Mouse (Mus musculus) MEL (cell line): ENCODE measurements around the gene Dgkg. TPM values are rescaled to one million over a fixed set of nuclear protein-coding genes. Genes with fewer than 3 reads are reported as not detected.

Source experiments
- DNase-seq: peaks from one replicate; pipeline ENCODE4 v3.0.0; 2011; ENCODE audit warnings: low read depth, low spot score
- H3K27ac ChIP-seq: 2 replicates; pipeline ENCODE4 v1.5.1; 2012; ENCODE audit warnings: low read depth, mild to moderate bottlenecking, control low read depth, low read length, moderate library complexity; ENCODE audit not compliant: control insufficient read depth
- H3K27me3 ChIP-seq, 2 experiments: fragments of 150-350 bp in 1 of 2; sonication (generic) in 1 of 2; 2 replicates each; pipeline ENCODE4 v1.6.1; 2012; ENCODE audit warnings: low read length in 2 of 2, mild to moderate bottlenecking in 2 of 2, improper control_type of control experiment in 1 of 2, moderate library complexity in 1 of 2; ENCODE audit not compliant: insufficient read depth in 2 of 2, control insufficient read depth in 1 of 2
- H3K36me3 ChIP-seq, 2 experiments: 2 replicates each; pipeline ENCODE4 v1.6.1; 2012 to 2014; ENCODE audit warnings: low read length in 2 of 2, improper control_type of control experiment in 1 of 2, inconsistent platforms in 1 of 2, mild to moderate bottlenecking in 1 of 2; ENCODE audit not compliant: insufficient read depth in 2 of 2, control insufficient read depth in 1 of 2
- H3K4me1 ChIP-seq, 2 experiments: fragments of 150-350 bp in 1 of 2; sonication (generic) in 1 of 2; 2 replicates each; pipeline ENCODE4 v1.6.1; 2012; ENCODE audit warnings: low read length in 2 of 2, improper control_type of control experiment in 1 of 2, mild to moderate bottlenecking in 1 of 2; ENCODE audit not compliant: insufficient read depth in 2 of 2, control insufficient read depth in 1 of 2
- H3K4me3 ChIP-seq, 2 experiments: fragments of 150-350 bp in 1 of 2; sonication (generic) in 1 of 2; 2 replicates each; pipeline ENCODE4 v1.5.1; 2012; ENCODE audit warnings: low read depth in 2 of 2, low read length in 2 of 2, mild to moderate bottlenecking in 2 of 2, moderate library complexity in 2 of 2, control low read depth in 1 of 2, improper control_type of control experiment in 1 of 2; ENCODE audit not compliant: control insufficient read depth in 1 of 2, insufficient read depth in 1 of 2
- H3K79me2 ChIP-seq: 2 replicates; pipeline ENCODE4 v1.6.1; 2012; ENCODE audit warnings: mild to moderate bottlenecking, low read length, moderate library complexity; ENCODE audit not compliant: control insufficient read depth, poor library complexity, insufficient read depth
- H3K9ac ChIP-seq: 2 replicates; pipeline ENCODE4 v1.6.1; 2012; ENCODE audit warnings: low read depth, mild to moderate bottlenecking, control low read depth, low read length, moderate library complexity; ENCODE audit not compliant: control insufficient read depth, poor library complexity, severe bottlenecking
- H3K9me3 ChIP-seq: fragments of 150-350 bp; sonication (generic); replicated peaks from 2 replicates; pipeline ENCODE4 v1.6.1; 2012; ENCODE audit warnings: mild to moderate bottlenecking, low read length, improper control_type of control experiment, moderate library complexity; ENCODE audit not compliant: insufficient read depth
- CHD2 ChIP-seq: IDR thresholded peaks from 2 replicates; pipeline ENCODE4 v1.6.1; 2011; ENCODE audit warnings: low read length, improper control_type of control experiment
- EP300 ChIP-seq, 2 experiments: IDR thresholded peaks; 2 replicates each; pipeline ENCODE4 v1.6.1; 2011; ENCODE audit warnings: improper control_type of control experiment in 2 of 2, low read length in 2 of 2, low read depth in 1 of 2, mild to moderate bottlenecking in 1 of 2
- ETS1 ChIP-seq: IDR thresholded peaks from 2 replicates; pipeline ENCODE4 v1.6.1; 2012; ENCODE audit warnings: low read depth, mild to moderate bottlenecking, inconsistent platforms, low read length, improper control_type of control experiment, moderate library complexity
- GATA1 ChIP-seq: IDR thresholded peaks from 2 replicates; pipeline ENCODE4 v1.6.1; 2011; ENCODE audit warnings: low read depth, low read length, improper control_type of control experiment
- JUND ChIP-seq: IDR thresholded peaks from 2 replicates; pipeline ENCODE4 v1.6.1; 2011; ENCODE audit warnings: low read depth, mild to moderate bottlenecking, improper control_type of control experiment, low read length
- MAFK ChIP-seq: IDR thresholded peaks from 2 replicates; pipeline ENCODE4 v1.6.1; 2011; ENCODE audit warnings: low read depth, mild to moderate bottlenecking, low read length, improper control_type of control experiment, borderline replicate concordance
- MEF2A ChIP-seq: IDR thresholded peaks from 2 replicates; pipeline ENCODE4 v1.6.1; 2014; ENCODE audit warnings: low read depth, mild to moderate bottlenecking, inconsistent platforms, low read length, improper control_type of control experiment; ENCODE audit not compliant: poor library complexity, insufficient replicate concordance, severe bottlenecking; ENCODE audit errors: extremely low read depth
- MYC ChIP-seq: IDR thresholded peaks from 2 replicates; pipeline ENCODE4 v1.6.1; 2011; ENCODE audit warnings: low read depth, mild to moderate bottlenecking, low read length, improper control_type of control experiment, moderate library complexity
- RCOR1 ChIP-seq: IDR thresholded peaks from 2 replicates; pipeline ENCODE4 v1.6.1; 2012; ENCODE audit warnings: low read depth, mild to moderate bottlenecking, inconsistent platforms, low read length, improper control_type of control experiment
- SIN3A ChIP-seq: IDR thresholded peaks from 2 replicates; pipeline ENCODE4 v1.6.1; 2012; ENCODE audit warnings: low read length, improper control_type of control experiment, inconsistent platforms
- UBTF ChIP-seq: IDR thresholded peaks from 2 replicates; pipeline ENCODE4 v1.6.1; 2012; ENCODE audit warnings: low read depth, mild to moderate bottlenecking, inconsistent platforms, low read length, improper control_type of control experiment, moderate library complexity, borderline replicate concordance; ENCODE audit not compliant: insufficient read depth
- USF1 ChIP-seq: IDR thresholded peaks from 2 replicates; pipeline ENCODE4 v1.6.1; 2014; ENCODE audit warnings: low read depth, mild to moderate bottlenecking, inconsistent platforms, low read length, improper control_type of control experiment, moderate library complexity
- USF2 ChIP-seq, 2 experiments: IDR thresholded peaks; 2 replicates each; pipeline ENCODE4 v1.6.1; 2011 to 2012; ENCODE audit warnings: improper control_type of control experiment in 2 of 2, low read length in 2 of 2, borderline replicate concordance in 1 of 2, inconsistent platforms in 1 of 2, low read depth in 1 of 2, mild to moderate bottlenecking in 1 of 2; ENCODE audit not compliant: insufficient read depth in 1 of 2
- ZC3H11A ChIP-seq: IDR thresholded peaks from 2 replicates; pipeline ENCODE4 v1.6.1; 2012; ENCODE audit warnings: low read depth, mild to moderate bottlenecking, inconsistent platforms, low read length, improper control_type of control experiment
- ZKSCAN1 ChIP-seq: IDR thresholded peaks from 2 replicates; pipeline ENCODE4 v1.6.1; 2012; ENCODE audit warnings: low read depth, mild to moderate bottlenecking, inconsistent platforms, low read length, improper control_type of control experiment, moderate library complexity
- ZMIZ1 ChIP-seq: IDR thresholded peaks from 2 replicates; pipeline ENCODE4 v1.6.1; 2012; ENCODE audit warnings: low read depth, mild to moderate bottlenecking, inconsistent platforms, low read length, improper control_type of control experiment, moderate library complexity
- ZNF384 ChIP-seq: IDR thresholded peaks from 2 replicates; pipeline ENCODE4 v1.6.1; 2012; ENCODE audit warnings: low read depth, mild to moderate bottlenecking, inconsistent platforms, low read length, improper control_type of control experiment
- polyA plus RNA-seq, 2 experiments: library from polyadenylated mRNA; stranded (reverse) in 1 of 2; unstranded in 1 of 2; fragments of >175 nt in 1 of 2; fragments of >200 nt in 1 of 2; gene quantifications; 2 replicates each; pipeline versions ENCODE4 v1.2.1 to v1.2.4; 2012; ENCODE audit warnings: low replicate concordance in 2 of 2, low read depth in 1 of 2; ENCODE audit not compliant: insufficient read length in 2 of 2, insufficient read depth in 1 of 2, missing spikeins in 1 of 2
- total RNA-seq: library from RNA; depleted of rRNA; stranded (reverse); fragments of 300-350 nt; gene quantifications from 2 replicates; pipeline ENCODE4 v1.2.3, GENCODE M21; 2012

Gene Dgkg
- total and polyA plus RNA-seq, 3 experiments: not detected

- no peak for DNase-seq
- Histone ChIP-seq H3K27ac (no peak overlapping the region), H3K9me3 (no peaks in the 10 kb centered on the region), H3K36me3 (no peaks in the 10 kb centered on the region), H3K9ac (no peak overlapping the region), H3K79me2 (no peaks in the 10 kb centered on the region), H3K4me1 (no peaks in the 10 kb centered on the region), H3K4me3 (no peak overlapping the region), H3K27me3 (no peaks in the 10 kb centered on the region)
- TF ChIP-seq MYC (no peak), ZC3H11A (no peak)
These were observed 123.9 kb downstream of the Dgkg start for GRCm38 (mm10) chr16:22533087-22533486.

- Histone ChIP-seq H3K4me3 (no peak overlapping the region), H3K36me3 (no peaks in the 10 kb centered on the region), H3K9ac (no peak overlapping the region), H3K79me2 (no peaks in the 10 kb centered on the region), H3K27me3 (no peaks in the 10 kb centered on the region), H3K9me3 (no peaks in the 10 kb centered on the region), H3K27ac (no peak overlapping the region), H3K4me1 (no peaks in the 10 kb centered on the region)
- DNase-seq: no peak
- TF ChIP-seq MAFK (no peak), ZNF384 (no peak), SIN3A (no peak), EP300 (IDR thresholded peaks at IDR 0.05; ENCODE audit: low read depth in 1 of 2, low read length in 2 of 2) (no peak), ZKSCAN1 (no peak), UBTF (no peak), CHD2 (no peak), USF2 (IDR thresholded peaks at IDR 0.05; ENCODE audit: borderline replicate concordance in 1 of 2, insufficient read depth in 1 of 2, low read depth in 1 of 2, low read length in 2 of 2) (no peak), JUND (no peak), MEF2A (no peak), USF1 (no peak), ETS1 (no peak), RCOR1 (no peak), GATA1 (no peak), ZMIZ1 (no peak)
These were observed 125.2 kb downstream of the Dgkg start for GRCm38 (mm10) chr16:22531834-22532233.
